ENCODE assay signal across 17 mouse cellular contexts in genomic region chr6:148249221-148249620, GRCm38 (mm10). TPM values are rescaled to one million over a fixed set of nuclear protein-coding genes. Genes with fewer than 3 reads are reported as not detected.
A peak's percentile ranks its signal among the peaks of the same experiment; 100 is the strongest.
DNase-seq lines count a peak whose midpoint lies in the region; ATAC-seq lines count a peak whose summit lies in the region.
"Had no signal": no experiment of that assay in that cellular context is flagged by ENCODE, and none has a peak within 500 bp of the region (broad histone marks: within the 10 kb centered on the region; RNA-seq: fewer than 3 reads in every experiment).

No protein-coding gene starts in this region.

- 0 out of 2 replicates have a peak, but pooled peaks cover 2% of the 10 kb centered on the region for H3K36me3 ChIP-seq in forebrain, embryonic 16.5 days (ENCODE audit: control insufficient read depth, insufficient read depth)
- H3K36me3 ChIP-seq in forebrain, embryonic 10.5 days (replicated peaks), result no peaks in the 10 kb centered on the region
- peaks cover 7% of the 10 kb centered on the region; the same call in 1 of the 2 replicates for H3K36me3 ChIP-seq in hindbrain, embryonic 15.5 days
- H3K36me3 ChIP-seq in hindbrain, embryonic 14.5 days (replicated peaks; ENCODE audit: control insufficient read depth, insufficient read depth), result peaks cover 20% of the 10 kb centered on the region; the same call in 1 of the 2 replicates
- H3K36me3 ChIP-seq in midbrain, embryonic 12.5 days, result no peaks in the 10 kb centered on the region
- H3K36me3 ChIP-seq in midbrain, embryonic 14.5 days (ENCODE audit: control insufficient read depth, insufficient read depth, low read length), result no peaks in the 10 kb centered on the region
- peaks cover 15% of the 10 kb centered on the region for H3K36me3 ChIP-seq in neural tube, embryonic 15.5 days
- H3K36me3 ChIP-seq: embryonic facial prominence, embryonic 15.5 days; forebrain, embryonic 12.5 days; heart, embryonic 10.5 days had no signal

- H3K27me3 ChIP-seq in forebrain, embryonic 16.5 days (replicated peaks; ENCODE audit: control insufficient read depth, insufficient read depth, low read length), result no peaks in the 10 kb centered on the region
- H3K27me3 ChIP-seq in forebrain, embryonic 10.5 days (ENCODE audit: poor library complexity, severe bottlenecking), result no peaks in the 10 kb centered on the region
- no peaks in the 10 kb centered on the region for H3K27me3 ChIP-seq in hindbrain, embryonic 15.5 days
- H3K27me3 ChIP-seq in hindbrain, embryonic 14.5 days (ENCODE audit: control insufficient read depth, insufficient read depth, low read length), result no peaks in the 10 kb centered on the region
- H3K27me3 ChIP-seq in midbrain, embryonic 12.5 days, result no peaks in the 10 kb centered on the region
- no peaks in the 10 kb centered on the region for H3K27me3 ChIP-seq in midbrain, embryonic 14.5 days (ENCODE audit: control insufficient read depth, insufficient read depth, low read length)
- no peaks in the 10 kb centered on the region for H3K27me3 ChIP-seq in neural tube, embryonic 15.5 days (replicated peaks)
- H3K27me3 ChIP-seq: embryonic facial prominence, embryonic 15.5 days; forebrain, embryonic 12.5 days had no signal

- 76% methylated on average over 3 of the region's 3 CpGs for WGBS in forebrain, embryonic 16.5 days
- WGBS in forebrain, embryonic 10.5 days, result 77% methylated on average over 3 of the region's 3 CpGs
- 74% methylated on average over 3 of the region's 3 CpGs for WGBS in hindbrain, embryonic 15.5 days
- 81% methylated on average over 3 of the region's 3 CpGs for WGBS in hindbrain, embryonic 14.5 days
- WGBS in midbrain, embryonic 12.5 days, result 79% methylated on average over 3 of the region's 3 CpGs
- WGBS in midbrain, embryonic 14.5 days, result 90% methylated on average over 3 of the region's 3 CpGs
- WGBS in neural tube, embryonic 15.5 days, result 73% methylated on average over 3 of the region's 3 CpGs

- no peak for DNase-seq in forebrain, embryonic 10.5 days (ENCODE audit: extremely low spot score, low spot score)
- DNase-seq in hindbrain, embryonic 14.5 days (ENCODE audit: low spot score), result no peak
- no peak for DNase-seq in midbrain, embryonic 14.5 days
- no peak for DNase-seq in spleen, postnatal 10 days (ENCODE audit: low spot score in 2 of 2)
- DNase-seq: cerebellum, adult 9-11 months; gastrocnemius, adult 2 months; gastrocnemius, postnatal 25 days had no signal

- H3K4me1 ChIP-seq in forebrain, embryonic 16.5 days (replicated peaks; ENCODE audit: control insufficient read depth, insufficient read depth, low read length), result no peaks in the 10 kb centered on the region
- H3K4me1 ChIP-seq in forebrain, embryonic 10.5 days, result peaks cover 21% of the 10 kb centered on the region
- peaks cover 4% of the 10 kb centered on the region; the same call in 1 of the 2 replicates for H3K4me1 ChIP-seq in hindbrain, embryonic 15.5 days (replicated peaks)
- peaks cover 9% of the 10 kb centered on the region for H3K4me1 ChIP-seq in hindbrain, embryonic 14.5 days (replicated peaks; ENCODE audit: control insufficient read depth, insufficient read depth, low read length)
- peaks cover 3% of the 10 kb centered on the region; the same call in 1 of the 2 replicates for H3K4me1 ChIP-seq in midbrain, embryonic 12.5 days
- no peaks in the 10 kb centered on the region for H3K4me1 ChIP-seq in midbrain, embryonic 14.5 days (ENCODE audit: control insufficient read depth, insufficient read depth, low read length)
- H3K4me1 ChIP-seq in neural tube, embryonic 15.5 days, result peaks cover 17% of the 10 kb centered on the region
- H3K4me1 ChIP-seq: forebrain, embryonic 12.5 days had no signal

- no peak overlapping the region for H3K9ac ChIP-seq in forebrain, embryonic 16.5 days (replicated peaks; ENCODE audit: low read depth, low read length)
- H3K9ac ChIP-seq in hindbrain, embryonic 15.5 days, result no peak overlapping the region
- H3K9ac ChIP-seq in hindbrain, embryonic 14.5 days, result no peak overlapping the region
- H3K9ac ChIP-seq in midbrain, embryonic 12.5 days (replicated peaks), result no peak overlapping the region
- no peak overlapping the region for H3K9ac ChIP-seq in midbrain, embryonic 14.5 days (replicated peaks; ENCODE audit: low read length)
- H3K9ac ChIP-seq in neural tube, embryonic 15.5 days (replicated peaks), result no peak overlapping the region
- H3K9ac ChIP-seq: embryonic facial prominence, embryonic 15.5 days; forebrain, embryonic 12.5 days had no signal

- H3K27ac ChIP-seq in forebrain, embryonic 16.5 days (ENCODE audit: low read length), result no peak overlapping the region
- no peak overlapping the region for H3K27ac ChIP-seq in forebrain, embryonic 10.5 days
- H3K27ac ChIP-seq in hindbrain, embryonic 15.5 days (replicated peaks), result no peak overlapping the region
- no peak overlapping the region for H3K27ac ChIP-seq in hindbrain, embryonic 14.5 days
- H3K27ac ChIP-seq in midbrain, embryonic 12.5 days (replicated peaks), result no peak overlapping the region
- no peak overlapping the region for H3K27ac ChIP-seq in midbrain, embryonic 14.5 days (replicated peaks; ENCODE audit: low read depth, low read length)
- H3K27ac ChIP-seq in neural tube, embryonic 15.5 days (replicated peaks), result no peak overlapping the region
- H3K27ac ChIP-seq: embryonic facial prominence, embryonic 15.5 days; forebrain, embryonic 12.5 days; gastrocnemius, adult 2 months; heart, embryonic 10.5 days had no signal

- no peaks in the 10 kb centered on the region for H3K9me3 ChIP-seq in forebrain, embryonic 16.5 days (ENCODE audit: control insufficient read depth, low read length)
- H3K9me3 ChIP-seq in forebrain, embryonic 10.5 days, result no peaks in the 10 kb centered on the region
- no peaks in the 10 kb centered on the region for H3K9me3 ChIP-seq in hindbrain, embryonic 15.5 days
- no peaks in the 10 kb centered on the region for H3K9me3 ChIP-seq in hindbrain, embryonic 14.5 days (ENCODE audit: control insufficient read depth, low read length)
- no peaks in the 10 kb centered on the region for H3K9me3 ChIP-seq in midbrain, embryonic 12.5 days
- no peaks in the 10 kb centered on the region for H3K9me3 ChIP-seq in midbrain, embryonic 14.5 days (ENCODE audit: control insufficient read depth, low read length)
- H3K9me3 ChIP-seq in neural tube, embryonic 15.5 days (replicated peaks), result no peaks in the 10 kb centered on the region
- H3K9me3 ChIP-seq: embryonic facial prominence, embryonic 15.5 days; forebrain, embryonic 12.5 days; heart, embryonic 10.5 days had no signal

- H3K4me2 ChIP-seq in forebrain, embryonic 16.5 days (ENCODE audit: low read length), result no peak overlapping the region
- H3K4me2 ChIP-seq in hindbrain, embryonic 15.5 days, result no peak overlapping the region
- H3K4me2 ChIP-seq in hindbrain, embryonic 14.5 days (replicated peaks), result no peak overlapping the region
- H3K4me2 ChIP-seq in midbrain, embryonic 12.5 days (replicated peaks), result no peak overlapping the region
- no peak overlapping the region for H3K4me2 ChIP-seq in midbrain, embryonic 14.5 days (ENCODE audit: low read length)
- H3K4me2 ChIP-seq in neural tube, embryonic 15.5 days, result no peak overlapping the region
- H3K4me2 ChIP-seq: embryonic facial prominence, embryonic 15.5 days; forebrain, embryonic 12.5 days had no signal

- no peak overlapping the region for H3K4me3 ChIP-seq in forebrain, embryonic 16.5 days (replicated peaks; ENCODE audit: low read length)
- H3K4me3 ChIP-seq in forebrain, embryonic 10.5 days, result no peak overlapping the region
- no peak overlapping the region for H3K4me3 ChIP-seq in hindbrain, embryonic 15.5 days
- no peak overlapping the region for H3K4me3 ChIP-seq in hindbrain, embryonic 14.5 days (replicated peaks; ENCODE audit: low read length)
- no peak overlapping the region for H3K4me3 ChIP-seq in midbrain, embryonic 12.5 days
- no peak overlapping the region for H3K4me3 ChIP-seq in midbrain, embryonic 14.5 days (replicated peaks; ENCODE audit: low read depth, low read length)
- H3K4me3 ChIP-seq in neural tube, embryonic 15.5 days (replicated peaks), result no peak overlapping the region
- H3K4me3 ChIP-seq: embryonic facial prominence, embryonic 15.5 days; erythroblast, embryonic 14.5 days; forebrain, embryonic 12.5 days; gastrocnemius, adult 2 months; heart, embryonic 10.5 days had no signal

- peak; percentile 13; the same call in 1 of the 2 replicates for ATAC-seq in forebrain, embryonic 16.5 days
- peak; percentile 19; the same call in 1 of the 2 replicates for ATAC-seq in hindbrain, embryonic 15.5 days (ENCODE audit: low FRiP score, low read depth)
- no peak for ATAC-seq in hindbrain, embryonic 14.5 days (ENCODE audit: low FRiP score)
- ATAC-seq in midbrain, embryonic 12.5 days (ENCODE audit: low FRiP score, low read depth), result 0 out of 2 replicates have a peak, but pooled peaks have one; percentile 16
- no peak for ATAC-seq in midbrain, embryonic 14.5 days (ENCODE audit: low FRiP score, low TSS enrichment)
- 0 out of 2 replicates have a peak, but pooled peaks have one; percentile 10 for ATAC-seq in neural tube, embryonic 15.5 days (ENCODE audit: low FRiP score)
- ATAC-seq: inflammation-experienced regulatory T-cells, adult 6 months; intestine, postnatal 0 days had no signal

RNA-seq across cellular contexts. Expression of gene Ergic2, which starts 37.0 kb away (rescaled TPM):
- polyA plus RNA-seq in forebrain, embryonic 16.5 days (2015; fragmentation: Nextera tagmentation; extraction: Ambion mirVana), result 195 and 213 TPM in 2 replicates
- polyA plus RNA-seq in forebrain, embryonic 10.5 days (2016; fragmentation: Nextera tagmentation; extraction: Ambion mirVana), result 194 and 207 TPM in 2 replicates
- 182 and 212 TPM in 2 replicates for polyA plus RNA-seq in hindbrain, embryonic 15.5 days (2015; fragmentation: Nextera tagmentation; extraction: Ambion mirVana)
- polyA plus RNA-seq in hindbrain, embryonic 14.5 days (2014; fragmentation: Nextera tagmentation; extraction: Ambion mirVana), result 207 and 220 TPM in 2 replicates
- 211 and 222 TPM in 2 replicates for polyA plus RNA-seq in midbrain, embryonic 12.5 days (2016; fragmentation: Nextera tagmentation; extraction: Ambion mirVana)
- polyA plus RNA-seq in midbrain, embryonic 14.5 days (2014; fragmentation: Nextera tagmentation; extraction: Ambion mirVana), result 209 and 213 TPM in 2 replicates
- 221 and 231 TPM in 2 replicates for polyA plus RNA-seq in neural tube, embryonic 15.5 days (2015; fragmentation: Nextera tagmentation; extraction: Ambion mirVana)

Comparison
In these comparisons a context has a peak if more than half of its experiments do, and no peak if none do; other contexts are left out.
1. ATAC-seq: peak in forebrain, embryonic 16.5 days (single experiment), hindbrain, embryonic 15.5 days (single experiment), midbrain, embryonic 12.5 days (single experiment) and neural tube, embryonic 15.5 days (single experiment); none in hindbrain, embryonic 14.5 days (single experiment) and midbrain, embryonic 14.5 days (single experiment).